Mouse (Mus musculus) left cerebral cortex, postnatal 25 days (tissue): Measurements from ENCODE around the gene March9. TPM values are rescaled to one million over a fixed set of nuclear protein-coding genes. Genes with fewer than 3 reads are reported as not detected.
"Not testable (repeated sequence)": the region's sequence is repeated elsewhere in the genome, so short reads cannot be mapped to it uniquely, and the experiment has no call there.

Experiments used
- DNase-seq, 2 experiments: peaks; one replicate each; pipeline ENCODE4 v3.0.0; 2022; ENCODE audit warnings: low spot score in 2 of 2, mixed read lengths in 1 of 2
- intact Hi-C: fragments of 180-260 bp; cut with DNase I; formaldehyde crosslinking; loops from one replicate; pipeline ENCODE4 v1.15.1; 2025
- total RNA-seq, 2 experiments: library from RNA; stranded (reverse); gene quantifications; 2 replicates each; pipeline ENCODE4 v1.2.3; 2021

The March9 gene
- total RNA-seq, 2 experiments from 2014 or later: 21.7 to 21.8 TPM

GRCm38 (mm10) chr10:127080901-127081780 lies 21.2 kb upstream of the March9 start:
- intact Hi-C loops: loop anchor here (1.0 kb wide), 1 partner anchor 10 kb away; no protein-coding TSS in a partner anchor
- DNase-seq: peak in 1 of 2 experiments; percentile 72

GRCm38 (mm10) chr10:127079665-127080391 lies 19.8 kb upstream of the March9 start:
- intact Hi-C loops: loop anchor here (1.0 to 5.0 kb wide), 2 partner anchors 11 to 87 kb away; partner anchors contain the start of gene B4galnt1
- DNase-seq: no peak

GRCm38 (mm10) chr10:127078677-127079575 lies 18.9 kb upstream of the March9 start:
- intact Hi-C loops: loop anchor here (5.0 kb wide), 1 partner anchor 88 kb away; the partner anchor contains the start of gene B4galnt1
- DNase-seq: peak in 1 of 2 experiments; percentile 80

DNA sequence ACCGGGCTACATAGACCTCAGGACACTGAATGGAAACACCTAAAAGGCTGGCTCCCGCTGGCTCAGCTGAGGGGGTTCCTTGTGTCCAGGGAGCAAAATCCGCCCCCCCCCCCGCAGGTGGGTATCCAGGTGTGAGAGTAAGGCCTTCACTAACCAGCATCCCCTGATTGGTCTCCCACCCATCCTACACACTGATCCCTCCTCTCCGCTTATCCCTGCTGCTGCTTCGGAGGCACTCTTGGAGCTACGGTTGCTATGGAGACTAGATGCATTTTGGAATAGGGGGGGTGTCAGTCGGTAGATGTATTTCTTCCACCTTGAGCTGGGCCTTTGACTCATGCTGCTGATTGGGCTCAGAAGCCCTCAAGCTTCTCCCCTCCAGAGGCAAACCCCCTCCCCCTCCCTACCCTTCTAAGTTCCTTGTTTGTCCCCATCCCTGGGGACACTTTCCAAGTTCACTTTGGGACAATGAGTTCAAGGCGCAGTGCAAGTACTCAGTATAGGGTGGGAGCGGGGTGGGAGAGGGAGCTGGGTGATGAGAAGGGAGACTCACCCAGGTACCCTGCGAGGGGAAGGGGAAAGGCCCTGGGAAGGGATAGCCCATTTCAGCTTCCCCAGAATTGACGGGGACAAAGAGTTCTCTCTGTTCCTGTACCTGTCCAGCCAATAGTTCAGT lies 18.2 kb upstream of the March9 start:
- DNase-seq: peak in 1 of 2 experiments; percentile 93
- intact Hi-C loops: loop anchor here (5.0 kb wide), 1 partner anchor 89 kb away; the partner anchor contains the start of gene B4galnt1

DNA sequence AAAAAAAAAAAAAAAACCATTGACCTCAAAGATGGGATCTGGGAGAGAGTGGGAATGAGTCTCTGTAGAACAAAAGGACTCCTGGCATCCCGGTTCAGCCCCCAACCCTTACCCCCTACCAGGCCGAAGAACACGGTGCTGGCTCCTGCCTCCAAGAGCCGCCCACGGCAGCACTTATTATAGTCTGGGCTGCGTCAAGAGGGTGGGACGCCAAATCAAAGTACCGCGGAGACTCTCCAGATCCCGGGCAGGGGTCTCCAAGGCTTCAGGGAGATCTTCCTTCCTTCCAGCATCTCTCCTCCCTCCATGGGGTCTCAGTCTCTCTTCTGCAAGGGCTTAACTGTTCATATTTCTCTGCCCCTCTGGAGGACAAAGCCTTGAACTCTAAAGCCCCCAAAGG lies 17.5 kb upstream of the March9 start:
- intact Hi-C loops: loop anchor here (5.0 kb wide), 1 partner anchor 90 kb away; the partner anchor contains the start of gene B4galnt1
- peak in 1 of 2 experiments; percentile 74 for DNase-seq

- DNase-seq: peak in 1 of 2 experiments; percentile 68
- intact Hi-C loops: loop anchor here (5.0 kb wide), 1 partner anchor 91 kb away; the partner anchor contains the start of gene B4galnt1
Observed at GRCm38 (mm10) chr10:127076082-127076481, 16.1 kb upstream of the March9 start.

DNA sequence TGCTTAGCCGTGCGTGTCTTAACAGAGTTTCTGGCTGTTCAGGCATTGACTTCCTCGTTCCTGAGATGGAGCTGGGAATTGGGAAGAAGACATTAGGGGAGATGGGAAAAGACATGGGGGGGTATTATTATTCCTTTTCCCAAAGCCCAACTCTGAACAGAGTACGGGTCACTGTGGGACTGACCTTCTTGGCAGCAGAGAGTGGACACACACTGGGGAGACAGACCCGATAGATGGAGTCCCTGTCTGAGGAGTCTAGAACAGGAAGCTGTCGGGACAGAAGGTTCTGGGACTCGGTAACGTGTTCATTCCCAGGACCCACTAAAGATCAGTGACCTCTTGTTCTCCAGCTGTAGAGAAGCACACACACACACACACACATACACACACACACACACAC lies 15.7 kb upstream of the March9 start:
- intact Hi-C loops: loop anchor here (5.0 kb wide), 1 partner anchor 92 kb away; the partner anchor contains the start of gene B4galnt1
- no peak for DNase-seq

DNA sequence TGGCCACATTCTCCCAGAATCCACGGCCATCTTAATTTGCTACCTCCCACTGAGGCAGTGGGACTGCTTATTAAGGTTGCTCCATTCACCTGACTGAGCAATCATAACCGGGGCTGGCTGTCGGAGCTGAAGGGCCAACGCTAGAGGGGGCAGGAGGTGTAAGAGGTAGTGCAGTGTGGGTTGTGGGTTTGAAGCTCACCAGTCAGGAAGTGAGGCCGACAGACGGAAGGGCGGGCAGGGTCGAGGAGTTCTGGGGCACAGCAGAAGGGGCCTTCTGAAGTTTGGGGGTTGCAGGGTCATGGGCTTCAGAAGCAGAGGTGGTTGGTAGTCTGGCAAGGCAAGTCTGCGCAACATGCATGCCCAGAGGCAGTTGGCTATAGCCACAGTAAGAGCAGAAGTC lies 15.1 kb upstream of the March9 start, which contains the start of gene Agap2:
Gene Agap2 (plus strand): TSS at position 205 of the 400 bp plus-strand sequence.
- no peak for DNase-seq

DNA sequence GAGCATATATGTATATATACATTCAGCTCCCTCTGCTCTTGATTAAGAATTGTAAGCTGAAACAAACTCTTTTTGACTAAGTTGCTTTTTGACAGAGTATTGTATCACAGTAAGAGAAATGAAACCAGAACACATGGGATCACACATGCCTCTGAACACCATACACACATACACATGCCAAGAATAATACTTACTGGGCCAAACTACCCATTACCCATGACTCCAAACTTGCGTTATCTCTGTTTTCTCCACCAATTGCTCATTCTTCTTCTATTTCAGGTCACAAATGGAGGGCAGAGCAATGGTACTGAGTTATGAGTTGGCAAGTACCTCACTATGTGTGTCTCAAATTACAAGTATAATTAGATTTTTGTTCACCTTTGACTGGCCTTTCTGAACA lies 14.0 kb upstream of the March9 start:
- intact Hi-C loops: no loop called here
- DNase-seq: no peak

More for the DNA sequence above, 15.1 kb upstream of the March9 start, which contains the start of gene Agap2:
- intact Hi-C loops: loop anchor here (5.0 kb wide), 1 partner anchor 92 kb away; the partner anchor contains the start of gene B4galnt1

- intact Hi-C loops, DNase-seq: not testable (repeated sequence)
Observed at GRCm38 (mm10) chr10:127072969-127073368, 13.0 kb upstream of the March9 start.

- DNase-seq, intact Hi-C loops: not testable (repeated sequence)
Observed at GRCm38 (mm10) chr10:127072270-127072669, 12.3 kb upstream of the March9 start.

DNA sequence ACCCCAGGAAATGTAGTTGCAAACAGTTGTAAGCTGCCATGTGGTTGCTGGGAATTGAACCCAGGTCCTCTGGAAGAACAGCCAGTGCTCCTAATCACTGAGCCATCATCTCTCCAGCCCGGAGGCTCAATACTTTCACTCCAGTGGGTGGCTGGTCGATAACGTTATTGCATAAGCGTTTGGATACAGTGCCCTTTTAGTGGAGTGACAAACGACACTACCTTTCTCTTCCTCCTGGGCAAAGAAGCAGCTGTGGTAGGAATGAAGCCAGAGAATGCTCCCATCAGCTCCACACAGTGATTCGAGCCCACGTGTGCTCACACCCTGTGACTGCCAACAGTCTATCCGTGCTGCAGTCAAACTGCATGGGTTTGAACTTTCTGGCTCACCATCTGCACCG lies 11.2 kb upstream of the March9 start:
- intact Hi-C loops: no loop called here
- no peak for DNase-seq

- peak; percentile 92 to 99 for DNase-seq
- intact Hi-C loops: no loop called here
Observed at GRCm38 (mm10) chr10:127070190-127071121, 10.5 kb upstream of the March9 start, which contains the start of gene Tspan31. Gene Tspan31 (minus strand): TSS chr10:127070264.

GRCm38 (mm10) chr10:127069281-127070189 lies 9.6 kb upstream of the March9 start:
- intact Hi-C loops: no loop called here
- no peak for DNase-seq

DNA sequence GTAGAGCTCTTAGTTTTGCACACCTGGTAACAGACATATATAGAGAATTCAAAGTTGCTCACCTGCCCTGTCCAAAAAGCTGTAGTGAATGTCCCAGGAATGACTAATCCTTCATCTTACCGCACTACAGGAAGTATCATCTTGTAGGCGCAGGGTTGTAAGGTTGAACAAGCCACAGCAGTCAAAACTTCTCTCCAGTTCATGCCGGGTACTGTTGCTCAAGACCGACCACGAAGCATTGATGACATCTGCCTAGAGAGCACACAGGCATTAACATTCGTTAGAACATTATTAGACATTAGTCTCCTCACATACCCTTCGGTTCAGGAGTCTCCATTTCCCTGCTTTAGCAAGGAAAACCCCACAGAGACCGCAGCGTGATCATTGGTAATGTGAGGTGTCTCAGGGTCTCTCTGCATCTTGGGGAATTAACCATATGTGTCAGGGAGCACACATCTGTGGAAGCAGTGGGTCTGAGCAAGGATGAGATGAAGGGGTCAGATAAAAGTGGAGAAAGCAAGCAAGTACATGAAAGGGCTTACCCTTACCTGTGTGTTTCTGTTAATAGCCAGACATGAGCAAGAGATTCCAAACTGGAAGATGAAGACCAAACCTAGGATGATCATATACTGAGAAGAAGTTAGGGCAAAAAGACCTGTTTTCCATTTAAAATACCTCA lies 8.5 kb upstream of the March9 start:
- no peak for DNase-seq
- intact Hi-C loops: no loop called here
